Mouse (Mus musculus) MEL (cell line): ENCODE results near the gene Rsad1. TPM values are rescaled to one million over a fixed set of nuclear protein-coding genes. Genes with fewer than 3 reads are reported as not detected.

Source experiments
- DNase-seq: peaks from one replicate; pipeline ENCODE4 v3.0.0; 2011; ENCODE audit warnings: low read depth, low spot score
- H3K27ac ChIP-seq: 2 replicates; pipeline ENCODE4 v1.5.1; 2012; ENCODE audit warnings: low read depth, mild to moderate bottlenecking, control low read depth, low read length, moderate library complexity; ENCODE audit not compliant: control insufficient read depth
- H3K27me3 ChIP-seq, 2 experiments: fragments of 150-350 bp in 1 of 2; sonication (generic) in 1 of 2; 2 replicates each; pipeline ENCODE4 v1.6.1; 2012; ENCODE audit warnings: low read length in 2 of 2, mild to moderate bottlenecking in 2 of 2, improper control_type of control experiment in 1 of 2, moderate library complexity in 1 of 2; ENCODE audit not compliant: insufficient read depth in 2 of 2, control insufficient read depth in 1 of 2
- H3K36me3 ChIP-seq, 2 experiments: 2 replicates each; pipeline ENCODE4 v1.6.1; 2012 to 2014; ENCODE audit warnings: low read length in 2 of 2, improper control_type of control experiment in 1 of 2, inconsistent platforms in 1 of 2, mild to moderate bottlenecking in 1 of 2; ENCODE audit not compliant: insufficient read depth in 2 of 2, control insufficient read depth in 1 of 2
- H3K4me1 ChIP-seq, 2 experiments: fragments of 150-350 bp in 1 of 2; sonication (generic) in 1 of 2; 2 replicates each; pipeline ENCODE4 v1.6.1; 2012; ENCODE audit warnings: low read length in 2 of 2, improper control_type of control experiment in 1 of 2, mild to moderate bottlenecking in 1 of 2; ENCODE audit not compliant: insufficient read depth in 2 of 2, control insufficient read depth in 1 of 2
- H3K4me3 ChIP-seq, 2 experiments: fragments of 150-350 bp in 1 of 2; sonication (generic) in 1 of 2; 2 replicates each; pipeline ENCODE4 v1.5.1; 2012; ENCODE audit warnings: low read depth in 2 of 2, low read length in 2 of 2, mild to moderate bottlenecking in 2 of 2, moderate library complexity in 2 of 2, control low read depth in 1 of 2, improper control_type of control experiment in 1 of 2; ENCODE audit not compliant: control insufficient read depth in 1 of 2, insufficient read depth in 1 of 2
- H3K79me2 ChIP-seq: 2 replicates; pipeline ENCODE4 v1.6.1; 2012; ENCODE audit warnings: mild to moderate bottlenecking, low read length, moderate library complexity; ENCODE audit not compliant: control insufficient read depth, poor library complexity, insufficient read depth
- H3K9ac ChIP-seq: 2 replicates; pipeline ENCODE4 v1.6.1; 2012; ENCODE audit warnings: low read depth, mild to moderate bottlenecking, control low read depth, low read length, moderate library complexity; ENCODE audit not compliant: control insufficient read depth, poor library complexity, severe bottlenecking
- H3K9me3 ChIP-seq: fragments of 150-350 bp; sonication (generic); replicated peaks from 2 replicates; pipeline ENCODE4 v1.6.1; 2012; ENCODE audit warnings: mild to moderate bottlenecking, low read length, improper control_type of control experiment, moderate library complexity; ENCODE audit not compliant: insufficient read depth
- CHD1 ChIP-seq: IDR thresholded peaks from 2 replicates; pipeline ENCODE4 v1.6.1; 2012; ENCODE audit warnings: low read depth, mild to moderate bottlenecking, inconsistent platforms, low read length, improper control_type of control experiment
- ELF1 ChIP-seq: IDR thresholded peaks from 2 replicates; pipeline ENCODE4 v1.6.1; 2014; ENCODE audit warnings: low read depth, mild to moderate bottlenecking, inconsistent platforms, low read length, improper control_type of control experiment, moderate library complexity
- GATA1 ChIP-seq: IDR thresholded peaks from 2 replicates; pipeline ENCODE4 v1.6.1; 2011; ENCODE audit warnings: low read depth, low read length, improper control_type of control experiment
- HCFC1 ChIP-seq: IDR thresholded peaks from 2 replicates; pipeline ENCODE4 v1.6.1; 2012; ENCODE audit warnings: low read depth, mild to moderate bottlenecking, inconsistent platforms, low read length, improper control_type of control experiment, moderate library complexity
- MAX ChIP-seq: IDR thresholded peaks from 2 replicates; pipeline ENCODE4 v1.6.1; 2011; ENCODE audit warnings: low read length, improper control_type of control experiment
- MYB ChIP-seq: IDR thresholded peaks from 2 replicates; pipeline ENCODE4 v1.6.1; 2011; ENCODE audit warnings: mild to moderate bottlenecking, low read depth, low read length, improper control_type of control experiment
- NRF1 ChIP-seq: IDR thresholded peaks from 2 replicates; pipeline ENCODE4 v1.6.1; 2014; ENCODE audit warnings: low read depth, mild to moderate bottlenecking, inconsistent platforms, low read length, improper control_type of control experiment, moderate library complexity; ENCODE audit not compliant: poor library complexity, insufficient read depth, severe bottlenecking
- POLR2A ChIP-seq, 2 experiments: IDR thresholded peaks; 2 replicates each; pipeline ENCODE4 v1.6.1; 2011 to 2012; ENCODE audit warnings: low read length in 2 of 2, mild to moderate bottlenecking in 2 of 2, control low read depth in 1 of 2, improper control_type of control experiment in 1 of 2, low read depth in 1 of 2, moderate library complexity in 1 of 2; ENCODE audit not compliant: control insufficient read depth in 1 of 2, insufficient read depth in 1 of 2, poor library complexity in 1 of 2
- RCOR1 ChIP-seq: IDR thresholded peaks from 2 replicates; pipeline ENCODE4 v1.6.1; 2012; ENCODE audit warnings: low read depth, mild to moderate bottlenecking, inconsistent platforms, low read length, improper control_type of control experiment
- SIN3A ChIP-seq: IDR thresholded peaks from 2 replicates; pipeline ENCODE4 v1.6.1; 2012; ENCODE audit warnings: low read length, improper control_type of control experiment, inconsistent platforms
- TCF12 ChIP-seq: IDR thresholded peaks from 2 replicates; pipeline ENCODE4 v1.6.1; 2014; ENCODE audit warnings: low read depth, mild to moderate bottlenecking, inconsistent platforms, low read length, improper control_type of control experiment, moderate library complexity
- ZNF384 ChIP-seq: IDR thresholded peaks from 2 replicates; pipeline ENCODE4 v1.6.1; 2012; ENCODE audit warnings: low read depth, mild to moderate bottlenecking, inconsistent platforms, low read length, improper control_type of control experiment
- polyA plus RNA-seq, 2 experiments: library from polyadenylated mRNA; stranded (reverse) in 1 of 2; unstranded in 1 of 2; fragments of >175 nt in 1 of 2; fragments of >200 nt in 1 of 2; gene quantifications; 2 replicates each; pipeline versions ENCODE4 v1.2.1 to v1.2.4; 2012; ENCODE audit warnings: low replicate concordance in 2 of 2, low read depth in 1 of 2; ENCODE audit not compliant: insufficient read length in 2 of 2, insufficient read depth in 1 of 2, missing spikeins in 1 of 2
- total RNA-seq: library from RNA; depleted of rRNA; stranded (reverse); fragments of 300-350 nt; gene quantifications from 2 replicates; pipeline ENCODE4 v1.2.3, GENCODE M21; 2012

Gene Rsad1
- total and polyA plus RNA-seq, 3 experiments: 24.0 to 28.7 TPM; not detected in 1

GRCm38 (mm10) chr11:94538733-94539292 lies 10.2 kb downstream of the Rsad1 start:
- Histone ChIP-seq H3K4me3 (no peak overlapping the region), H3K79me2 (no peaks in the 10 kb centered on the region), H3K9ac (no peak overlapping the region), H3K4me1 (no peaks in the 10 kb centered on the region), H3K27ac (no peak overlapping the region), H3K36me3 (peaks cover 0 to 1% of the 10 kb centered on the region in 2 experiments; a peak in 2 of 4 replicates), H3K9me3 (no peaks in the 10 kb centered on the region), H3K27me3 (no peaks in the 10 kb centered on the region)
- DNase-seq: no peak
- TF ChIP-seq GATA1: 0 out of 2 replicates have a peak, but pooled peaks have one; percentile 7
- TF ChIP-seq POLR2A (IDR thresholded peaks at IDR 0.05; ENCODE audit: control insufficient read depth in 1 of 2, insufficient read depth in 1 of 2, low read depth in 1 of 2, low read length in 2 of 2, poor library complexity in 1 of 2): 0 out of 4 replicates have a peak, but pooled peaks of 1 of the 2 experiments have one; percentile 25
- TF ChIP-seq HCFC1: no peak

- H3K27ac ChIP-seq: no peak overlapping the region
- H3K36me3 ChIP-seq: no peaks in the 10 kb centered on the region
- TF ChIP-seq MYB (no peak), NRF1 (no peak), RCOR1 (no peak), TCF12 (no peak), MAX (no peak), ZNF384 (no peak), SIN3A (no peak)
- no peaks in the 10 kb centered on the region; a peak in 1 of 4 replicates for H3K4me1 ChIP-seq
- H3K4me3 ChIP-seq: no peak overlapping the region
- no peak for DNase-seq
- H3K9me3 ChIP-seq: no peaks in the 10 kb centered on the region
- H3K9ac ChIP-seq: no peak overlapping the region
- no peaks in the 10 kb centered on the region for H3K79me2 ChIP-seq
- H3K27me3 ChIP-seq: no peaks in the 10 kb centered on the region
Measured at GRCm38 (mm10) chr11:94533171-94533570, 15.9 kb downstream of the Rsad1 start.

GRCm38 (mm10) chr11:94528879-94529278 lies 20.2 kb downstream of the Rsad1 start:
- Histone ChIP-seq H3K27ac (no peak overlapping the region), H3K79me2 (no peaks in the 10 kb centered on the region), H3K36me3 (no peaks in the 10 kb centered on the region), H3K4me3 (peak overlapping the region in 1 of 2 experiments; percentile 7; a peak in 1 of 4 replicates), H3K4me1 (no peaks in the 10 kb centered on the region; a peak in 1 of 4 replicates), H3K9me3 (no peaks in the 10 kb centered on the region), H3K27me3 (peaks cover 1 to 3% of the 10 kb centered on the region in 2 experiments; a peak in 2 of 4 replicates), H3K9ac (0 out of 2 replicates have a peak overlapping the region, but pooled peaks have one; percentile 9)
- no peak for TF ChIP-seq MYB
- TF ChIP-seq ZNF384: peak; percentile 85
- no peak for TF ChIP-seq ELF1
- no peak for TF ChIP-seq CHD1
- peak; percentile 41 for DNase-seq
